Mouse (Mus musculus) liver, adult 2 months (tissue): ENCODE measurements around the gene Card9.

ENCODE experiments used
- CTCF ChIP-seq: fragments of 200-500 bp; IDR thresholded peaks from 2 replicates; pipeline ENCODE4 v1.5.1; 2011; ENCODE audit warnings: low read depth, low read length, control low read depth
- POLR2A ChIP-seq: fragments of 200-500 bp; IDR thresholded peaks from 2 replicates; pipeline ENCODE4 v1.6.1; 2011; ENCODE audit warnings: low read length, control low read depth; ENCODE audit not compliant: insufficient read depth; ENCODE audit errors: extremely low read depth

DNA sequence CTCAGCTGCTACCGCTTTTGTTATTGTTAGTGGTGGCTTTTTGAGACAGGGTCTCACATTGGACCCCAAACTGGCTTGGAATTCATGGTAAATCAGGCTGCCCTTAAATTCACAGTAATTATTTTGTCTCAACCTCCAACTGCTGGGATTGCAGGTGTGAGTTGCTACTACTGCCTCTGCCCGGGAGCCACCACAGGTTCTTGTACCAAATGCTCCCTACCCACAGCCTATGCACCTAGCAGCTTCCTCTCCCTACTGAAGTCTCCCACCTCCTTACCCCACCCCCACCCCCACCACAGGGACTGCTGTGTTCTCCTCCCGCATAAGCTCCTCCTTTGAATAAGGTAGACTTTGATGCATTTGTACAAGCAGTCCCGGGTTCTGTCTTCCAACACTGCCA is 4.5 kb downstream of the Card9 start:
- TF ChIP-seq CTCF: no peak
- TF ChIP-seq POLR2A: no peak
